Mouse (Mus musculus): Measurements from ENCODE around the gene N4bp2l1. TPM values are rescaled to one million over a fixed set of nuclear protein-coding genes. Genes with fewer than 3 reads are reported as not detected.
A peak's percentile ranks its signal among the peaks of the same experiment; 100 is the strongest.

The N4bp2l1 gene
- polyA plus RNA-seq, 1 experiment, result 26.2 TPM

DNA sequence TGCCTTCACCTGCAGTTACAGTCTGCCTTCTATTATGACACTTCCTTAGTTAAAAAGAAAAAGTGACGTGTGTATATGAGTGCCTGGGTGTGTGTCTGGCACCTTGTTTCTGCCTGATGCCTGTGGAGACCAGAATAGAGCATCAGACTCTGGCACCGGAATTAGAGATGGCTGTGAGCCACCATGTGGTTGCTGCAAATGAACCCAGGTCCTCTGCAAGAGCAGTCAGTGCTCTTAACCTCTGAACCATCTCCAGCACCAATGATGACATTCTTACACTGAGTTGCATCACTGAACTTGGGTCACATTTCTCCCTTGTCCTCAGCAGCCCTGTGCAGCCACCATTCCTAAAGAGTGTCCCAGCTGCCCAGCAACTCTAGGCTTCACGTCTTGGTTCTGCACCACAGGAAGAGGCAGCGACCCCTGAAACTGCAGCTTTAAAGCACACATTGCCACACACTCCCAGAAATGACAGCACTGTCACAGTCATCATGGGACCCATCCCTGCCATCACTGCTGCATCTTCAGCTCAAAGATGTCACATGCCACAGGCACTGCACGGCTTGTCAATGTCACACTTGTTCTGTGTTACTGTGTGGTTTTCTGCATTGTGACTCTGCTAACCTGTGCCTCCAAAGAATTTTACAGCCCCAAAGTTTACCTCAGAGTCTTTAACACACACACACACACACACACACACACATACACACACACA, 13.2 kb downstream of the N4bp2l1 start:
- 32% methylated on average over 5 of the region's 5 CpGs for WGBS
- Histone ChIP-seq H3K27ac (ENCODE audit: control insufficient read depth, insufficient read depth, low read depth, low read length, poor library complexity) (no peak overlapping the region), H3K4me1 (ENCODE audit: control insufficient read depth, insufficient read depth, low read length) (peaks cover 7% of the 10 kb centered on the region), H3K4me3 (replicated peaks; ENCODE audit: control insufficient read depth, low read depth, low read length) (no peak overlapping the region)
- no peak for TF ChIP-seq POLR2A (IDR thresholded peaks at IDR 0.05; ENCODE audit: borderline replicate concordance, control insufficient read depth, low read depth, low read length)
- no peak for TF ChIP-seq CTCF (IDR thresholded peaks at IDR 0.05; ENCODE audit: control insufficient read depth, insufficient read depth, low read length)

- WGBS, result 63% methylated on average over 5 of the region's 5 CpGs
- TF ChIP-seq POLR2A (IDR thresholded peaks at IDR 0.05; ENCODE audit: borderline replicate concordance, control insufficient read depth, low read depth, low read length) (no peak), CTCF (IDR thresholded peaks at IDR 0.05; ENCODE audit: control insufficient read depth, insufficient read depth, low read length) (no peak)
- Histone ChIP-seq H3K4me1 (ENCODE audit: control insufficient read depth, insufficient read depth, low read length) (peaks cover 7% of the 10 kb centered on the region), H3K4me3 (replicated peaks; ENCODE audit: control insufficient read depth, low read depth, low read length) (no peak overlapping the region), H3K27ac (ENCODE audit: control insufficient read depth, insufficient read depth, low read depth, low read length, poor library complexity) (no peak overlapping the region)
Measured at GRCm38 (mm10) chr5:150583181-150583580, 13.8 kb downstream of the N4bp2l1 start.

DNA sequence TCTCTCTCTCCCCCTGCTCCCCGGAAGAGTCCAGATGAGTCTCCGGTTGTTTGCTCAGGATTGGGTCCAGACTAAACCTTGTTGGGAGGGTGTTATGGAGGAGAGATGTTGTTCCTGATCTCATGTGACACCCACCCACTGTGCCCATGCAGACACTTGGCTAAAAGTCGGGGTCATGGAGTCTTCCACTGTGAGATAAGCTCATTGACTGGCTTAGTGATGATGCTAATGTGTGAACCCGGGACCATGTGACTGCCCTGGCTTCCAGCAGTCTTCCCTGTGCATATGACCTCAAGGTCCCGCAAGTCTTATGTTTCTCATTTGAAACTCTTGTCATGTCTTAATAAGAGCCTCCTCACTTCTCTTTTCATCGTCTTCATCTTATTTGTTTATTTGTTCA, 15.8 kb downstream of the N4bp2l1 start:
- Histone ChIP-seq H3K27ac (ENCODE audit: control insufficient read depth, insufficient read depth, low read depth, low read length, poor library complexity) (no peak overlapping the region), H3K4me3 (replicated peaks; ENCODE audit: control insufficient read depth, low read depth, low read length) (no peak overlapping the region), H3K4me1 (ENCODE audit: control insufficient read depth, insufficient read depth, low read length) (peaks cover 7% of the 10 kb centered on the region)
- TF ChIP-seq POLR2A (IDR thresholded peaks at IDR 0.05; ENCODE audit: borderline replicate concordance, control insufficient read depth, low read depth, low read length) (no peak), CTCF (IDR thresholded peaks at IDR 0.05; ENCODE audit: control insufficient read depth, insufficient read depth, low read length) (no peak)
- 87% methylated on average over 6 of the region's 6 CpGs for WGBS

GRCm38 (mm10) chr5:150578613-150579171, 18.3 kb downstream of the N4bp2l1 start:
- no peak for TF ChIP-seq CTCF (IDR thresholded peaks at IDR 0.05; ENCODE audit: control insufficient read depth, insufficient read depth, low read length)
- TF ChIP-seq POLR2A (IDR thresholded peaks at IDR 0.05; ENCODE audit: borderline replicate concordance, control insufficient read depth, low read depth, low read length), result no peak
- Histone ChIP-seq H3K4me3 (replicated peaks; ENCODE audit: control insufficient read depth, low read depth, low read length) (no peak overlapping the region), H3K27ac (ENCODE audit: control insufficient read depth, insufficient read depth, low read depth, low read length, poor library complexity) (peak overlapping the region; percentile 47), H3K4me1 (ENCODE audit: control insufficient read depth, insufficient read depth, low read length) (peaks cover 3% of the 10 kb centered on the region; the same call in 1 of the 2 replicates)
- WGBS, result 16% methylated on average over 6 of the region's 6 CpGs

DNA sequence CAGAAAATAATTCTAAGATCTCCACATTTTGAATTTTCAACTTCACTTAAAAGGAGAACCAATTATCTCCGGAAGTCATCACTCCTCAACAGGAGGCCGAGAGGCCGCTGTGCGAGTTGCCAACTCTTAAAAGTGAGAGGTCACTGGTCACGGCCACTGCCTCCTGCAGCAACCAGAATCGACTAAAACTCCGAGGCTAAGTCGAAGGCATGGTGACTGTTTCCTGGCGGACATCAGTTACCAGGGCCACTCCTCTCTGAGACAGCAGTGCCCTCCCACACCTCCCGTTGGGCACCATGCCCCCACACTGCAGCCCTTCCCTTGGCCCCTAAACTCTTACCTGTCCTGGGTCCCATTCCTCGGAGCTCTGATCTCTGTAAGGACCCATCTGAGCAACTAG, 20.2 kb downstream of the N4bp2l1 start:
- no peaks in the 10 kb centered on the region for H3K4me1 ChIP-seq (ENCODE audit: control insufficient read depth, insufficient read depth, low read length)
- no peak for TF ChIP-seq CTCF (IDR thresholded peaks at IDR 0.05; ENCODE audit: control insufficient read depth, insufficient read depth, low read length)
- TF ChIP-seq POLR2A (IDR thresholded peaks at IDR 0.05; ENCODE audit: borderline replicate concordance, control insufficient read depth, low read depth, low read length), result no peak
- H3K27ac ChIP-seq (ENCODE audit: control insufficient read depth, insufficient read depth, low read depth, low read length, poor library complexity), result no peak overlapping the region
- 90% methylated on average over 11 of the region's 11 CpGs for WGBS
- H3K4me3 ChIP-seq (replicated peaks; ENCODE audit: control insufficient read depth, low read depth, low read length), result no peak overlapping the region

DNA sequence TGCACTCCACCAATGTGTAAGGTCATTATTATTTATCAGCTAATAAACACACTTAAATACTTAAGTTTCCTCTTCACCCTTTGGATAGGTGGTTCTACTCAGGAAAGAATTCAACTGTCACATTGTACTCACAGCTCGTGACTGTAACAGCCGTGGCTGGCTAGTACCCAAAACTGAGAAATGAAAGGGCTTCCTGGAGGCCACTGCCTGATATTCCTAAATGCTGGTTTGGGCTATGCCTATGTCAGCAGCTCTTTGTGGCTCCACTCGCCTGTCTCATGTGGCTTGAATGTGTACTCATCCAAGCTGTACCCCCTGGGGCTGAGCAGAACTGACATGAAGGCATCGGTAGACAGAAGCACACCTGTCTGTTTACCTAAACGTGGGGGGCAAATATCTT, 22.1 kb downstream of the N4bp2l1 start:
- Histone ChIP-seq H3K4me1 (ENCODE audit: control insufficient read depth, insufficient read depth, low read length) (no peaks in the 10 kb centered on the region), H3K27ac (ENCODE audit: control insufficient read depth, insufficient read depth, low read depth, low read length, poor library complexity) (no peak overlapping the region), H3K4me3 (replicated peaks; ENCODE audit: control insufficient read depth, low read depth, low read length) (no peak overlapping the region)
- TF ChIP-seq CTCF (IDR thresholded peaks at IDR 0.05; ENCODE audit: control insufficient read depth, insufficient read depth, low read length) (no peak), POLR2A (IDR thresholded peaks at IDR 0.05; ENCODE audit: borderline replicate concordance, control insufficient read depth, low read depth, low read length) (no peak)
- WGBS, result 80% methylated on average over 5 of the region's 5 CpGs

DNA sequence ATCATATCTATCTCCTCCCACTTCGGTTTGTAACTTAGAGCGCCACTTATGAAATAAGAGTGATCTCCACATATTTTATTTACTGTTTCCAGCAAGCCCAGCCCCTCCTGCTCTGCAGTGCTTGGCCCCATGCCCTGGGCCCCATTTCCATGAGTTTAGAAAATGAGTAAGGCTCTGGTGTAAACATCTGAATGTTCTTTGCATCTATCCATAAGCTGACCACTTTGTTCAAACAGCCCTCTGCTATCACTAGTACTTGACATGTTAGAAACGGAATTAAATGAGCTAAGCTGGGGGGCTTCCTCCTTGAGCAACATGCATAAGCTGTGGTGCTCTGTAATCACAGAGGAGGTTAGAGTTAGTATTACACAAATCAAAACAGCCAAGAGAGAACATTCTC, 22.6 kb downstream of the N4bp2l1 start:
- WGBS, result 87% methylated on average over 3 of the region's 3 CpGs
- H3K4me1 ChIP-seq (ENCODE audit: control insufficient read depth, insufficient read depth, low read length), result no peaks in the 10 kb centered on the region
- no peak overlapping the region for H3K27ac ChIP-seq (ENCODE audit: control insufficient read depth, insufficient read depth, low read depth, low read length, poor library complexity)
- TF ChIP-seq POLR2A (IDR thresholded peaks at IDR 0.05; ENCODE audit: borderline replicate concordance, control insufficient read depth, low read depth, low read length) (no peak), CTCF (IDR thresholded peaks at IDR 0.05; ENCODE audit: control insufficient read depth, insufficient read depth, low read length) (no peak)
- no peak overlapping the region for H3K4me3 ChIP-seq (replicated peaks; ENCODE audit: control insufficient read depth, low read depth, low read length)

GRCm38 (mm10) chr5:150570496-150571219, 26.3 kb downstream of the N4bp2l1 start:
- Histone ChIP-seq H3K4me3 (replicated peaks; ENCODE audit: control insufficient read depth, low read depth, low read length) (no peak overlapping the region), H3K4me1 (ENCODE audit: control insufficient read depth, insufficient read depth, low read length) (no peaks in the 10 kb centered on the region), H3K27ac (ENCODE audit: control insufficient read depth, insufficient read depth, low read depth, low read length, poor library complexity) (no peak overlapping the region)
- TF ChIP-seq CTCF (IDR thresholded peaks at IDR 0.05; ENCODE audit: control insufficient read depth, insufficient read depth, low read length) (no peak), POLR2A (IDR thresholded peaks at IDR 0.05; ENCODE audit: borderline replicate concordance, control insufficient read depth, low read depth, low read length) (no peak)
- 90% methylated on average over 11 of the region's 11 CpGs for WGBS

All from bone marrow, adult 2 months (tissue).